10 mouse cellular contexts compared by ENCODE assay signal in genomic region chr9:29864886-29865285, GRCm38 (mm10).
DNase-seq lines count a peak whose midpoint lies in the region; ATAC-seq and TF ChIP-seq lines count a peak whose summit lies in the region.
"Had no signal": no experiment of that assay in that cellular context is flagged by ENCODE, and none has a peak within 500 bp of the region (broad histone marks: within the 10 kb centered on the region; RNA-seq: fewer than 3 reads in every experiment).

No protein-coding gene starts in this region.

- H3K4me2 ChIP-seq in heart, postnatal 0 days (ENCODE audit: low read depth, low read length), result no peak overlapping the region
- H3K4me2 ChIP-seq: limb, embryonic 12.5 days had no signal

- H3K9ac ChIP-seq in heart, postnatal 0 days (replicated peaks; ENCODE audit: low read depth, low read length), result no peak overlapping the region
- no peak overlapping the region for H3K9ac ChIP-seq in heart, adult 2 months (ENCODE audit: low read depth, low read length)
- H3K9ac ChIP-seq: limb, embryonic 12.5 days had no signal

- no peaks in the 10 kb centered on the region for H3K79me2 ChIP-seq in heart, adult 2 months (replicated peaks; ENCODE audit: control insufficient read depth, insufficient read depth, low read length)

- peak; percentile 22; the same call in 1 of the 2 replicates for TF ChIP-seq CTCF in heart, postnatal 0 days (IDR thresholded peaks at IDR 0.05; ENCODE audit: low read depth)
- TF ChIP-seq CTCF in heart, adult 2 months (IDR thresholded peaks at IDR 0.05), result no peak

- no peak overlapping the region for H3K27ac ChIP-seq in heart, postnatal 0 days (ENCODE audit: low read depth)
- H3K27ac ChIP-seq in heart, adult 2 months, result no peak overlapping the region
- peak overlapping the region; percentile 47; the same call in 1 of the 2 replicates for H3K27ac ChIP-seq in limb, embryonic 10.5 days
- H3K27ac ChIP-seq: limb, embryonic 12.5 days had no signal

- no peaks in the 10 kb centered on the region for H3K4me1 ChIP-seq in heart, postnatal 0 days (ENCODE audit: control insufficient read depth, insufficient read depth)
- no peaks in the 10 kb centered on the region for H3K4me1 ChIP-seq in heart, adult 2 months (ENCODE audit: control insufficient read depth, insufficient read depth, low read length)
- H3K4me1 ChIP-seq in limb, embryonic 10.5 days, result peaks cover 38% of the 10 kb centered on the region

- WGBS in heart, postnatal 0 days, result 23% methylated on average over 1 of the region's 1 CpGs
- WGBS in heart, adult 2 months, result 42% methylated on average over 1 of the region's 1 CpGs
- WGBS in limb, embryonic 10.5 days, result 11% methylated on average over 1 of the region's 1 CpGs

- TF ChIP-seq POLR2A in heart, adult 2 months (IDR thresholded peaks at IDR 0.05; ENCODE audit: insufficient read depth, low read depth, low read length), result no peak

- no peak for TF ChIP-seq EP300 in heart, postnatal 0 days (IDR thresholded peaks at IDR 0.05; ENCODE audit: low read depth)
- TF ChIP-seq EP300 in heart, adult 2 months (IDR thresholded peaks at IDR 0.05; ENCODE audit: insufficient read depth, low read depth, low read length), result no peak

- no peaks in the 10 kb centered on the region for H3K27me3 ChIP-seq in heart, postnatal 0 days (ENCODE audit: control insufficient read depth, insufficient read depth, low read length)
- no peaks in the 10 kb centered on the region for H3K27me3 ChIP-seq in heart, adult 2 months (ENCODE audit: control insufficient read depth, insufficient read depth, low read length)
- H3K27me3 ChIP-seq in limb, embryonic 10.5 days (ENCODE audit: low read depth, poor library complexity, severe bottlenecking), result no peaks in the 10 kb centered on the region
- H3K27me3 ChIP-seq: limb, embryonic 12.5 days had no signal

- DNase-seq in heart, postnatal 0 days (ENCODE audit: low spot score), result no peak
- DNase-seq in heart, adult 2 months, result no peak
- DNase-seq in ES-CJ7 (ENCODE audit: low read depth, low spot score), result peak; percentile 5
- DNase-seq in embryo, embryonic 11 days, result peak; percentile 82
- peak; percentile 44 for DNase-seq in limb, embryonic 10.5 days (ENCODE audit: low spot score)
- DNase-seq in urinary bladder, postnatal 10 days (ENCODE audit: low spot score), result no peak
- DNase-seq in T-cell, adult 2 months (ENCODE audit: low spot score), result no peak
- DNase-seq: gastrocnemius, postnatal 25 days had no signal

- H3K36me3 ChIP-seq in heart, postnatal 0 days (replicated peaks; ENCODE audit: control insufficient read depth, insufficient read depth, low read length), result no peaks in the 10 kb centered on the region
- no peaks in the 10 kb centered on the region for H3K36me3 ChIP-seq in heart, adult 2 months (ENCODE audit: control insufficient read depth, insufficient read depth, low read length)
- H3K36me3 ChIP-seq in limb, embryonic 10.5 days, result no peaks in the 10 kb centered on the region
- H3K36me3 ChIP-seq: limb, embryonic 12.5 days had no signal

- H3K4me3 ChIP-seq in heart, postnatal 0 days (ENCODE audit: low read depth, low read length), result no peak overlapping the region
- H3K4me3 ChIP-seq in heart, adult 2 months, result no peak overlapping the region
- no peak overlapping the region for H3K4me3 ChIP-seq in limb, embryonic 10.5 days
- H3K4me3 ChIP-seq: limb, embryonic 12.5 days had no signal

- no peak for ATAC-seq in heart, postnatal 0 days (ENCODE audit: insufficient read depth, low read depth)
- ATAC-seq in monocyte, adult 5-6 weeks (replicated peaks; ENCODE audit: insufficient number of reproducible peaks, low FRiP score, low TSS enrichment, poor library complexity, severe bottlenecking), result no peak

- H3K9me3 ChIP-seq in heart, postnatal 0 days (replicated peaks; ENCODE audit: control insufficient read depth, low read length), result no peaks in the 10 kb centered on the region
- no peaks in the 10 kb centered on the region for H3K9me3 ChIP-seq in limb, embryonic 10.5 days (replicated peaks)
- H3K9me3 ChIP-seq: limb, embryonic 12.5 days had no signal

- intact Hi-C loops in heart, adult 2 months (cut with DNase I), result no loop called here

Comparison
In these comparisons a context has a peak if more than half of its experiments do, and no peak if none do; other contexts are left out.
1. DNase-seq: peak in ES-CJ7 (single experiment), embryo, embryonic 11 days (single experiment) and limb, embryonic 10.5 days (single experiment); none in heart, postnatal 0 days (single experiment), heart, adult 2 months (0 of 2), urinary bladder, postnatal 10 days (single experiment) and T-cell, adult 2 months (single experiment).